Mouse (Mus musculus): ENCODE data around the gene Olfr1013. TPM values are rescaled to one million over a fixed set of nuclear protein-coding genes. Genes with fewer than 3 reads are reported as not detected.

Olfr1013 gene
- polyA plus RNA-seq, 1 experiment from 2014 or later: not detected

DNA sequence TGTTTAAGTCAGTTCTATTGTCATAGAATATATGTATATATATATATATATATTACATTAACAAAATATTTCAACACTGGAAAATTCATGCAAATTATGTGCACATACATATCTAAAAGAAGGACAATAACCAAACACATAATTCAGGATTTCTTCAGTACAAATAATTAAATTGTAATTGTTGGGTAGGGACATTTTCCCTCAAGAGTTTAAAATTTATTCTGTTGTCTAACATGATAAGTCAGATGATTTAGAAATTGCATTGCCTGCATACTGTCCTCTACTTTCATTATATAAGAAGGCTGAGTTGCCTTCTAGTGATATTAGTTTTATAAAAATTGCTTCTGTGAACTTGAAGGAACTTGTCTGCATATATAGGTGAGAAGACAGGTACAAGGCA is 51.3 kb downstream of the Olfr1013 start, which contains the start of gene Olfr1018:
Olfr1018 (plus strand) TSS at position 301 of the 400 bp plus-strand sequence.
- Histone ChIP-seq H3K36me3 (ENCODE audit: control insufficient read depth, insufficient read depth) (no peaks in the 10 kb centered on the region), H3K4me1 (ENCODE audit: control insufficient read depth, low read depth, low read length) (no peaks in the 10 kb centered on the region), H3K9ac (ENCODE audit: low read depth, low read length) (no peak within 1 kb of the TSS), H3K4me2 (ENCODE audit: low read depth, low read length) (no peak within 1 kb of the TSS), H3K9me3 (replicated peaks; ENCODE audit: control insufficient read depth, low read length) (no peaks in the 10 kb centered on the region), H3K27me3 (ENCODE audit: control insufficient read depth, insufficient read depth, low read depth, low read length) (no peaks in the 10 kb centered on the region), H3K27ac (ENCODE audit: low read length) (no peak within 1 kb of the TSS), H3K4me3 (ENCODE audit: low read depth, low read length) (no peak within 1 kb of the TSS)
- no peak for ATAC-seq (ENCODE audit: low read depth)

Other genes with a start within 250 kb of the Olfr1013 start
- gene 4833423E24Rik, start 248.1 kb upstream of the Olfr1013 start, polyA plus RNA-seq (2015; fragmentation: Nextera tagmentation; extraction: Ambion mirVana): not detected in 2 replicates
- gene Olfr996, start 187.9 kb upstream of the Olfr1013 start, polyA plus RNA-seq (2015; fragmentation: Nextera tagmentation; extraction: Ambion mirVana): not detected in 2 replicates
- not detected in 2 replicates for gene Olfr998, start 178.2 kb upstream of the Olfr1013 start, polyA plus RNA-seq (2015; fragmentation: Nextera tagmentation; extraction: Ambion mirVana)
- not detected in 2 replicates for gene Olfr1000, start 155.2 kb upstream of the Olfr1013 start, polyA plus RNA-seq (2015; fragmentation: Nextera tagmentation; extraction: Ambion mirVana)
- gene Olfr1002, start 116.4 kb upstream of the Olfr1013 start, polyA plus RNA-seq (2015; fragmentation: Nextera tagmentation; extraction: Ambion mirVana): not detected in 2 replicates
- gene Olfr154, start 102.6 kb upstream of the Olfr1013 start, polyA plus RNA-seq (2015; fragmentation: Nextera tagmentation; extraction: Ambion mirVana): not detected in 2 replicates
- gene Olfr1006, start 88.3 kb upstream of the Olfr1013 start, polyA plus RNA-seq (2015; fragmentation: Nextera tagmentation; extraction: Ambion mirVana): not detected in 2 replicates
- not detected in 2 replicates for gene Olfr1008, start 77.7 kb upstream of the Olfr1013 start, polyA plus RNA-seq (2015; fragmentation: Nextera tagmentation; extraction: Ambion mirVana)
- not detected in 2 replicates for gene Olfr1009, start 51.7 kb upstream of the Olfr1013 start, polyA plus RNA-seq (2015; fragmentation: Nextera tagmentation; extraction: Ambion mirVana)
- gene Olfr1012, start 4.3 kb upstream of the Olfr1013 start, polyA plus RNA-seq (2015; fragmentation: Nextera tagmentation; extraction: Ambion mirVana): not detected in 2 replicates
- not detected in 2 replicates for gene Olfr1014, start 5.6 kb downstream of the Olfr1013 start, polyA plus RNA-seq (2015; fragmentation: Nextera tagmentation; extraction: Ambion mirVana)
- gene Olfr1015, start 14.9 kb downstream of the Olfr1013 start, polyA plus RNA-seq (2015; fragmentation: Nextera tagmentation; extraction: Ambion mirVana): not detected in 2 replicates
- gene Olfr1016, start 35.4 kb downstream of the Olfr1013 start, polyA plus RNA-seq (2015; fragmentation: Nextera tagmentation; extraction: Ambion mirVana): not detected in 2 replicates
- gene Olfr1018, start 51.4 kb downstream of the Olfr1013 start, polyA plus RNA-seq (2015; fragmentation: Nextera tagmentation; extraction: Ambion mirVana): not detected in 2 replicates
- not detected in 2 replicates for gene Olfr1019, start 78.4 kb downstream of the Olfr1013 start, polyA plus RNA-seq (2015; fragmentation: Nextera tagmentation; extraction: Ambion mirVana)
- gene Olfr1020, start 79.9 kb downstream of the Olfr1013 start, polyA plus RNA-seq (2015; fragmentation: Nextera tagmentation; extraction: Ambion mirVana): not detected in 2 replicates
- not detected in 2 replicates for gene Olfr1022, start 101.5 kb downstream of the Olfr1013 start, polyA plus RNA-seq (2015; fragmentation: Nextera tagmentation; extraction: Ambion mirVana)
- gene Olfr1023, start 118.5 kb downstream of the Olfr1013 start, polyA plus RNA-seq (2015; fragmentation: Nextera tagmentation; extraction: Ambion mirVana): not detected in 2 replicates
- not detected in 2 replicates for gene Olfr1024, start 138.0 kb downstream of the Olfr1013 start, polyA plus RNA-seq (2015; fragmentation: Nextera tagmentation; extraction: Ambion mirVana)
- gene Olfr1025-ps1, start 148.1 kb downstream of the Olfr1013 start, polyA plus RNA-seq (2015; fragmentation: Nextera tagmentation; extraction: Ambion mirVana): not detected in 2 replicates
- gene Olfr1026, start 154.5 kb downstream of the Olfr1013 start, polyA plus RNA-seq (2015; fragmentation: Nextera tagmentation; extraction: Ambion mirVana): not detected in 2 replicates
- gene Olfr1028, start 183.3 kb downstream of the Olfr1013 start, polyA plus RNA-seq (2015; fragmentation: Nextera tagmentation; extraction: Ambion mirVana): not detected in 2 replicates
- gene Olfr1029, start 206.8 kb downstream of the Olfr1013 start, polyA plus RNA-seq (2015; fragmentation: Nextera tagmentation; extraction: Ambion mirVana): not detected in 2 replicates
- not detected in 2 replicates for gene Olfr1030, start 212.2 kb downstream of the Olfr1013 start, polyA plus RNA-seq (2015; fragmentation: Nextera tagmentation; extraction: Ambion mirVana)
- gene Olfr1031, start 223.2 kb downstream of the Olfr1013 start, polyA plus RNA-seq (2015; fragmentation: Nextera tagmentation; extraction: Ambion mirVana): not detected in 2 replicates
- gene Olfr1032, start 238.4 kb downstream of the Olfr1013 start, polyA plus RNA-seq (2015; fragmentation: Nextera tagmentation; extraction: Ambion mirVana): not detected in 2 replicates